Mouse (Mus musculus) layer of hippocampus, adult 9-10 months (tissue): ENCODE results near the gene Htr6.

Experiments used
- DNase-seq: peaks from one replicate; pipeline ENCODE4 v3.0.0; 2022; ENCODE audit warnings: low spot score

The Htr6 gene

GRCm38 (mm10) chr4:139086984-139087383, 11.6 kb upstream of the Htr6 start:
- DNase-seq: no peak

- DNase-seq: peak; percentile 84
Measured at GRCm38 (mm10) chr4:139086037-139086436, 10.7 kb upstream of the Htr6 start.

DNA sequence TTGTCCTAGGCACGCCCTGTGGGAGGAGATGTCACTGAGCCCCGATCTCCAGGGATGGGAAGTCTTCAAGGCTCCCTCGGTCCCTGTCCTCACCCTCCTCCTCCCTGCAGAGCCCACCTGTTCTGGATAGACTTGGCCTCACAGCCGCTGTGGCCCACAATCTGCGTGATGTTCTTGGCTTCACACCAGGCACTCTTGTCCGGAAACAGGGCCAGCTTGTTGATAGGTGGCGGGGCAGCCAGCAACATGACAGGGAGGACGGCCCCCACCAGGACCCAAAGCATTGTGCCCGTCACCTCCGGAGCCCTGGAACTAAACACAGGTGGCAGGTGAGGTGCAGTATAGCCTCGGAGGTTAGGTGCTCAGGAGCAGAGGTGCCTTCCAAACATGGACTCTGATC, 10.0 kb upstream of the Htr6 start:
- DNase-seq: no peak

DNA sequence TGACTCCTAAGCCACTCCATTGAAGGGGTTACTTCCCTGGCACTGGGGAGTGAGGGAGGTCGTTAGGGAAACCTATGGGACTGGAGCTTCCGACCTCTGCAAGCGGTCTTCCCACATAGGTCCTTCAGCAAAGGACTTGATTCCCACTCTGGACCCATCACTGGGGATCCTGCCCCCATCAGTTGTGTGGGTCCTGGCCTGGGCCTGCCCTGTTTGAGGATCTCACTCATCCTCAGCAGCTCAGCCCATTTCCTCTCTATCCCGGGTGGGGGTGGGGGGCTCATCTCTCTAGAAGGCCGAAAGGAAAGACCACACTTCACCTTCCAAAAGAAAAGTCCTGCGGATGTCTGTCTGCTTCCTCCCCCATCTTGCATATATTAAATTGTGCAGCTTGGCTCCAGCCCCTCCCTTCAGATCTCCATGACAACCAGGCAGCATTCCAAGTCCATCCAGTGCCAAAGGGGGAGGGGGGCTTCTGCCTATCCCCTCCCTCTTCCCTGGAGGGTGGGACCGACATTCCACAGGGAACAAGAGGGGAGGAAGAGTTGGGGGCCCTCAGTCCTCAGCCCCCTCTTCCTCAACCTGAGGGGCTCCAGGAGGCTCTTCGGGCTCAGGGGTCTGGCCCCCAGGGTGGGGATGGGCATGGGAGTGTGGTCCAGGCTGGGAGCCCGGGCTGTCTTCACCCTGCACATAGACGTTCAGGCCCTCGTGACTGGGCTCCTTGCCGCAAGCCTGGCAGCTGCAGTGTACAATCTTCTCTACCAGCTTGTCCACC, 7.6 kb upstream of the Htr6 start:
- DNase-seq: no peak

DNA sequence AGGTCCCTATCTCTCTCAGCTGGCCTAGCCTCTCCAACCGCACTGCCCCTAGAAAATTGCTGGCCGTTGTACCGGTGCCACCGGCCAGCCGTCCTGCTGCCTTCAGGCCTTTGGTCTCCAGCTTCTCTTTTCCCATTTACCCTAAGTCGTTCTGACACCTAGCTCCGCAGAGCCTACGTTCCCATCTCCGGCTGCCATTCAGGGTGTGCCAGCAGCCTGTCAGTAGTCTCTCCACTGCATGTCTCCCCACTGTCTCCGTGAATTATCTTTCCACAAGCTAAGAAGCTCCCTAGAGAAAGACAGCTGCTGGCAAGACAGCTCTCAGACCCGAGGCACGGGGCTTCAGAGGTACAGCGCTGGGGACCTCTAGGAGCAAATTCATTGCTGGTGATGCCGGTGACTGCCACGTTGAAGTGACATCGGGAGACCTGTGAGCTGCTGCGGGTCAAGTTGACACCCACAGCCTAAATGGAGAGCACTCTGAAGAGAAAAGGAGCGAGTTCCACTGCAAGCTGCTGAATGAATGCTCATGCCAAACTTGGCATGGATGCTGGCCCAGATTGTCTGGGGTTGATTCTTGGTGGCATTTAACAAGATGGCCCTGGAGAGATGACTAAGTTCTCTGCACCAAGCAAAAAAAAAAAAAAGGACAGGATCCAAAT, 6.0 kb upstream of the Htr6 start:
- DNase-seq: no peak

DNA sequence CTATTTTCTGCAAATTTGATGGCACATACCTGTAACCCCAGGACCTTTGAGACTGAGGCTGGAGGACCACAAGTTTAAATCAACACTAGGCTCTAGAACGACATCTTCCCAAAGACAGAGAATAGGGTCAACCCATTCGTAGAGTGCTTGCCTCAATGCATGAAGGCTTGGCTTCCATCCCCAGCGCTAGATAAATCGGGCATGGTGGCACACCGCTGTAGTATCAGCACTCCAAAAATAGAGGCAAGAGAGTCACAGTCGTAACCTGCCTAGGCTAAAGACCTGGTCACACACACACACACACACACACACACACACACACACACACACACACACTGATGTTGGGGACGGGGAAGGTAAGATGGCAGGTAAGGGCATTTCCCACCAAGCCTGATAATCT, 4.9 kb upstream of the Htr6 start:
- no peak for DNase-seq

GRCm38 (mm10) chr4:139079439-139079838, 4.1 kb upstream of the Htr6 start:
- no peak for DNase-seq

- no peak for DNase-seq
Measured at GRCm38 (mm10) chr4:139078726-139079125, 3.4 kb upstream of the Htr6 start.

- DNase-seq: no peak
Measured at GRCm38 (mm10) chr4:139078313-139078712, 2.9 kb upstream of the Htr6 start.

GRCm38 (mm10) chr4:139075915-139076314, 545 bp upstream of the Htr6 start:
- no peak for DNase-seq

- no peak for DNase-seq
Measured at GRCm38 (mm10) chr4:139074060-139074459, 1.3 kb downstream of the Htr6 start.

- no peak for DNase-seq
Measured at GRCm38 (mm10) chr4:139068287-139068686, 7.1 kb downstream of the Htr6 start.

DNA sequence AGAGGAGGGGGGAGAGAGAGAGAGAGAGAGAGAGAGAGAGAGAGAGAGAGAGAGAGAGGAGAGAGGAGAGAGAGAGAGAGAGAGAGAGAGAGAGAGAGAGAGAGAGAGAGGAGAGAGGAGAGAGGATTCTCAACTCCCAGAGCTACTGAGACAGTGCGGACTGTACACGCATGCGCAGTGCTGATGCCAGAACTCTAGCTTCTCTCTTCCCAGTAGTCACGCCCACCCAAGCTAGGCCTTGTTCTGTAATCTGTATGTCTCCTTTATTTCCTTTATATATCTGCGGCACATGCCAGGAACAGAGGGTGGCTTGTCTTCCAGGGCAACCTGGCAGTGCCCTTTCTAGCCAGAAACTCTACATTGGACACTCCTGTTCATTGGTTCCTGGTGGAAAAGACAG, 10.5 kb downstream of the Htr6 start:
- DNase-seq: no peak

- DNase-seq: no peak
Measured at GRCm38 (mm10) chr4:139059569-139059968, 15.8 kb downstream of the Htr6 start.

- no peak for DNase-seq
Measured at GRCm38 (mm10) chr4:139058029-139058428, 17.3 kb downstream of the Htr6 start.

- no peak for DNase-seq
Measured at GRCm38 (mm10) chr4:139057291-139057690, 18.1 kb downstream of the Htr6 start.

GRCm38 (mm10) chr4:139055744-139056143, 19.6 kb downstream of the Htr6 start:
- no peak for DNase-seq

- DNase-seq: no peak
Measured at GRCm38 (mm10) chr4:139055336-139055735, 20.0 kb downstream of the Htr6 start.

GRCm38 (mm10) chr4:139054300-139054923, 21.0 kb downstream of the Htr6 start:
- no peak for DNase-seq

GRCm38 (mm10) chr4:139053391-139053790, 22.0 kb downstream of the Htr6 start:
- no peak for DNase-seq

GRCm38 (mm10) chr4:139052796-139053195, 22.6 kb downstream of the Htr6 start:
- no peak for DNase-seq

GRCm38 (mm10) chr4:139048518-139048917, 26.9 kb downstream of the Htr6 start:
- DNase-seq: no peak

GRCm38 (mm10) chr4:139046354-139046753, 29.0 kb downstream of the Htr6 start:
- no peak for DNase-seq
